Comparison of ENCODE assay signal across 10 mouse cellular contexts in the genomic region with DNA sequence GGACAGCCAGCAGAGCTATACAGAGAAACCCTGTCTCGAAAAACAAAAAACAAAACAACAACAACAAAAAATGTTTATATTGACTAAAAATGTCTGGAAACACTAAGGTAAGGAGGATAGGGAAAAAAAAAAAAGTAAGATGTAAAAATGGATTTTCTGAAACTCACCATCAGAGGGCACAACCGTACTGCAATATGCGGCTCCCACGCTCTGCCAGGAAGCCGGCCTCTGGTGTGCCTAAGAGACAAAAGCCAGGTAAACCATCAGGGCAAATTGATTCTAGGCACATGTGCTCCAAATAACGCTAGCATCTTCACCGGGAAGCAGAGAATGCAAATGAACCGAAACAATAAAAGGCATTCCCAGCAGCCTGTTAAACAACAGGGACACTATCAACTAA. TPM values are rescaled to one million over a fixed set of nuclear protein-coding genes. Genes with fewer than 3 reads are reported as not detected.
A peak's percentile ranks its signal among the peaks of the same experiment; 100 is the strongest.
DNase-seq lines count a peak whose midpoint lies in the region; ATAC-seq and TF ChIP-seq lines count a peak whose summit lies in the region.
"Had no signal": no experiment of that assay in that cellular context is flagged by ENCODE, and none has a peak within 500 bp of the region (broad histone marks: within the 10 kb centered on the region; RNA-seq: fewer than 3 reads in every experiment).

No protein-coding gene starts in this region.

- WGBS in lung, adult 2 months = 89% methylated on average over 8 of the region's 8 CpGs
- WGBS in forebrain, embryonic 13.5 days = 85% methylated on average over 8 of the region's 8 CpGs

- intact Hi-C loops in gastrocnemius, adult 2 months (cut with DNase I) = loop anchor here (1.0 to 10.0 kb wide), 4 partner anchors 124 to 373 kb away; a partner anchor contains a TSS

- no peaks in the 10 kb centered on the region for H3K27me3 ChIP-seq in forebrain, embryonic 13.5 days
- H3K27me3 ChIP-seq: stomach, embryonic 15.5 days had no signal

- no peak for ATAC-seq in forebrain, embryonic 13.5 days

- no peaks in the 10 kb centered on the region for H3K4me1 ChIP-seq in lung, adult 2 months (ENCODE audit: control insufficient read depth, insufficient read depth, low read length)
- H3K4me1 ChIP-seq in forebrain, embryonic 13.5 days = no peaks in the 10 kb centered on the region
- H3K4me1 ChIP-seq: stomach, embryonic 15.5 days had no signal

- peak; percentile 53 for TF ChIP-seq CTCF in gastrocnemius, adult 2 months (IDR thresholded peaks at IDR 0.05)
- peak; percentile 28; the same call in 1 of the 2 replicates for TF ChIP-seq CTCF in lung, adult 2 months (IDR thresholded peaks at IDR 0.05; ENCODE audit: insufficient read depth, low read length)

- H3K9ac ChIP-seq in forebrain, embryonic 13.5 days = no peak overlapping the region
- H3K9ac ChIP-seq: stomach, embryonic 15.5 days had no signal

- 0 out of 2 replicates have a peak, but pooled peaks cover 3% of the 10 kb centered on the region for H3K36me3 ChIP-seq in forebrain, embryonic 13.5 days (ENCODE audit: poor library complexity, severe bottlenecking)

- no peak for DNase-seq in gastrocnemius, adult 2 months
- no peak for DNase-seq in gastrocnemius, postnatal 4 days (ENCODE audit: low spot score in 2 of 2)
- no peak for DNase-seq in lung, adult 2 months
- no peak for DNase-seq in lung, postnatal 10 days
- DNase-seq in cerebellum, adult 9-10 months = peak; percentile 79
- peak; percentile 38 for DNase-seq in thymus, postnatal 0 days (ENCODE audit: low spot score)
- DNase-seq in ovary, adult 18-20 months (ENCODE audit: low spot score) = no peak
- DNase-seq: liver had no signal

- no peak for TF ChIP-seq POLR2A in lung, adult 2 months (IDR thresholded peaks at IDR 0.05; ENCODE audit: borderline replicate concordance, extremely low read depth, low read depth, low read length)

- H3K27ac ChIP-seq in gastrocnemius, adult 2 months = no peak overlapping the region
- H3K27ac ChIP-seq in forebrain, embryonic 13.5 days = no peak overlapping the region
- H3K27ac ChIP-seq: stomach, embryonic 15.5 days had no signal

- no peak overlapping the region for H3K4me3 ChIP-seq in gastrocnemius, adult 2 months
- no peak overlapping the region for H3K4me3 ChIP-seq in lung, adult 2 months (replicated peaks; ENCODE audit: extremely low read depth, low read depth, low read length)
- no peak overlapping the region for H3K4me3 ChIP-seq in forebrain, embryonic 13.5 days
- H3K4me3 ChIP-seq: stomach, embryonic 15.5 days had no signal

- H3K4me2 ChIP-seq in forebrain, embryonic 13.5 days = no peak overlapping the region
- H3K4me2 ChIP-seq: stomach, embryonic 15.5 days had no signal

- peaks cover 11% of the 10 kb centered on the region; the same call in 1 of the 2 replicates for H3K9me3 ChIP-seq in forebrain, embryonic 13.5 days (replicated peaks)
- H3K9me3 ChIP-seq: stomach, embryonic 15.5 days had no signal

RNA-seq across cellular contexts. Expression of a gene that starts 49.3 kb away (rescaled TPM):
- total RNA-seq in gastrocnemius, adult 2 months (2021) = under 1 TPM in 1 of 2 experiments, not detected in 1; 0.11 TPM
- under 1 TPM; 0.56 to 0.75 TPM for total RNA-seq in gastrocnemius, postnatal 4 days (2021)
- polyA plus RNA-seq in lung, adult 2 months (2012; rRNA removed) = 0.78 and 2.0 TPM in 2 replicates
- polyA plus RNA-seq in thymus, postnatal 0 days (2015; fragmentation: Nextera tagmentation; extraction: Ambion mirVana) = 0.45 and 0.46 TPM in 2 replicates
- polyA plus RNA-seq in forebrain, embryonic 13.5 days (2015; fragmentation: Nextera tagmentation; extraction: Ambion mirVana) = 0.13 and 0.29 TPM in 2 replicates

Comparison
In these comparisons a context has a peak if more than half of its experiments do, and no peak if none do; other contexts are left out.
1. DNase-seq: peak in cerebellum, adult 9-10 months (single experiment) and thymus, postnatal 0 days (single experiment); none in gastrocnemius, adult 2 months (single experiment), gastrocnemius, postnatal 4 days (0 of 2), lung, adult 2 months (single experiment), lung, postnatal 10 days (single experiment) and ovary, adult 18-20 months (single experiment).